Mouse (Mus musculus) cerebellum, postnatal 14 days (tissue): Measurements from ENCODE around the gene Mtfmt.

Experiments
- DNase-seq, 2 experiments: peaks; one replicate each; pipeline ENCODE4 v3.0.0; 2021; ENCODE audit warnings: mixed read lengths in 2 of 2

The Mtfmt gene

GRCm38 (mm10) chr9:65428003-65428402, 7.6 kb upstream of the Mtfmt start:
- no peak for DNase-seq

DNA sequence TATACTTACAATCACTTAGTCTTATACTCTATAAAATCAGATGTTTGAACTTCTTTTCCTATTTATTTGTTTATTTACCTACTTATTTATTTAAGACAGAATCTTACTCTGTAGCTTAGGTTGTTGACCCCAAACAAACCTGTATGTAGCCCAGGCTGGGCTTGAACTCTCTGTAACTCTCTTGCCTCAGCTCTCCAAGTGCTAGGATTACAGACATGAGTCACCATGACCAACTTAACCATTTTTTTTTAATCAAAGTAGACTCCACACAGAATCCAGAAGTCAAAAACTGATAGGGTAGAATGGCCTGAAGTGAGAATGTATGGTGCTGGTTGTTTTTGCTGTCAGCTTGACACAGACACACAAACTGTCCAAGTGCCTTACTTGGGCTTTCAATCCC, 5.2 kb upstream of the Mtfmt start:
- DNase-seq: no peak

- no peak for DNase-seq
These were observed 4.7 kb upstream of the Mtfmt start for GRCm38 (mm10) chr9:65430921-65431320.

- peak; percentile 93 to 94 for DNase-seq
These were observed 3.3 kb upstream of the Mtfmt start for GRCm38 (mm10) chr9:65432236-65432635.

GRCm38 (mm10) chr9:65434140-65434539, 1.4 kb upstream of the Mtfmt start:
- peak; percentile 28 to 66 for DNase-seq

- no peak for DNase-seq
These were observed 371 bp upstream of the Mtfmt start for GRCm38 (mm10) chr9:65435211-65435610.

DNA sequence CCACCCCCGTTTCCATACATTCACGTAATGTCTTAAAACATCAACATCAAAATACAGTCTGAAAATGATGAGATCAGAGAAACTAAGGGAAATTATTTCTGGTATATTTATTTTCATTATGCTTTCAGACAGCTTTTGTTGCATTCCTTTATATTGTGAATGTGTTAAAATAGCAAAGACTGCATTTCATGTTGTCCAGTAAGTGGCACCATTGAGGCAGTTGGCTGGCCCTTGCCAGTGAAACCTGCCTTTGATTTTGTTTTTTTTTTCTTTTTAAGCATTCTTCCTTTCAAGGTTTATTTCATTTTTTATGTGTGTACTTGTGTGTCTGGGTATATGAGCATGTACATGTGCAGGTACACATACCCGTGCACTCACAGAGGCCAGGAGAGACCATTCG, 9.1 kb downstream of the Mtfmt start:
- no peak for DNase-seq

- DNase-seq: no peak
These were observed 12.4 kb downstream of the Mtfmt start for GRCm38 (mm10) chr9:65447951-65448350.

DNA sequence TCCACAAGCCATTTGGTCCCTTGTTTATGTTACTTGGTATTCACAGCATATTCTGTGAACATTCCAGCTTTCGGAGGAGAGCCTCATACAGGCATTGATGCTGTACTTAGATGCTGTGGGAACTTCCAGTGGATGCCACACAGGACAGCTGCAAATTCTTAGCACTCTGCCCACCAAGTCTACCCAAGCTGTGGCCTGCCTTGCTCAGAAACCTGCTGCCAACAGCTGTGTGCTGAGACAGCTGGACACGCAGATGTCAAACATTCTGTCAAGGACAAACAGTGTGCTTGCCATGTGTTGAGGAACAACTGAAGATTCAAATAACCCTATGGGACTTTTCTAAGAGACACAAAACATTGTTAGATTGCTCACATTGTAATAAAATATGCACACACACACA, 23.4 kb downstream of the Mtfmt start:
- no peak for DNase-seq

DNA sequence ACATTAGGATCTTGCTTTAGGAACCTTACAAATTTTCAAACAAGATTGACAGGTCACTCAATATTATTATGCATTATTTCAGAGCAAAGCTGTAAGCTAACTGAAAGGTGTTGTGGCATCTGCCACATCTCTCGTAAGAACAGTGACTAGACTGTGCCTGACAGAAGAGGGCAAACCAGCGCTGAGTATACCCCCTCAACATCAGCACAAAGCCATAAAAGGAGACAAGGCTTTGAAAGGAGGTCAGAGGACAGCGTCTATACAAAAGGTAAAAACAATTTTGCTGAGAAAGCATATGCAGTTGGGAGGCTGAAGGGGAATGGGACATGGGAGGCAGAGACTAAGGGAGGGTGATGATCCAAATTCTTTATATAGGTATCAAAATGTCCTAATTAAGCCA, 24.6 kb downstream of the Mtfmt start:
- peak in 1 of 2 experiments; percentile 16 for DNase-seq

DNA sequence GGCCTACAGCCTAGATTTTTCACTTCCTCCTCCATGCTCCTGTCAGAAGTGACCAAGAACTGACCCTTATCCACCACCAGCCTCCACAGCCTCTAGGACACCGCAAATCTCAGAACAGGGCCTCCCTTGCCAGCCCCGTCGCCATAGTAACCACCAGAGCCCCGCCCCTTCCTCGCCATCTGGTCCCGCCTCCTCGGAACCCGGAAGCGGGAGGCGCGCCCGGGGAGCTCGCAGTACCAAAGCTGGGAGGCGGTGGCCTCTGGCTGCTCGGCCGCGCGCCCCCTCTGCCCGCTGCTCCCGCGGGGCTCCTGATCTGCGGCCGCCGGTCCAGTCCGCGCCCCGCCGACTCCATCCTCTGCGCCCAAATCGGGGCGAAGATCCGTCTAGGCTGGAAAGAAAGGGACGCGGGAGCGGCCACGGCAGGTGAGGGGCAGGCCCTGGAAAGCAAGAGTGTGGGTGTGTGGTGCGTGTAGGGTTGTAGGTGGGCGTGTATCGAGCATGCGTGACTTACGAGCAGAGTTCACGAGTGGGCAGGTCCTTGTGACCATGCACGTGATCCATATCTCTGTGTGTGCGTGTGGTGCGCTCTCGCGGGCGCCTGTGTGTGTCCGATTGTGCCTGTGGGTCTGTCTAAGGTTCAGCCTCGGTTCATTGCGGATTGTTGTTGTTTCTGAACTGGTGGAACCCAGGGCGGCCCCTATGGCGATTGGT, 25.3 kb downstream of the Mtfmt start, which contains the start of gene Spg21:
TSS of gene Spg21 (plus strand) at position 216 of the 711 bp plus-strand sequence.
- peak; percentile 98 to 99 for DNase-seq

DNA sequence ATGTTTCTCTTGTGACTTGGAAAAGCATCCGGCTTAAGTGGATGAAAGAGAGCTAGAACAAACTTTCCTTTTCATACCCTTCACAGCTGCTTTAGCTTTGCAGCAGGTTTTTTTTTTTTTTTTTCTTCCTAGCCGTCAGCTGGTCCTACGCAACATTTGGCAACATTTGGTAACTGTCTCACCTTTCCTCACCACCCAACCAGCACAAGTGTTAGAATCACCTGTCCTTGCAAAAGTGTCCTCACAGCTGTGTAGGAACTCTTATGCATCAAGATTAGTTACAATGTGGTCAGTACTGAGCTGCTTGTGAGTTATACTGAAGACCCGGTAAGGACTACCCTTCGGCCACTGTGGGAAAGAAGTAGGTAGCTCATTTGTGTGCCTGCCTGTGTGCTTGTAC, 27.0 kb downstream of the Mtfmt start:
- DNase-seq: no peak

DNA sequence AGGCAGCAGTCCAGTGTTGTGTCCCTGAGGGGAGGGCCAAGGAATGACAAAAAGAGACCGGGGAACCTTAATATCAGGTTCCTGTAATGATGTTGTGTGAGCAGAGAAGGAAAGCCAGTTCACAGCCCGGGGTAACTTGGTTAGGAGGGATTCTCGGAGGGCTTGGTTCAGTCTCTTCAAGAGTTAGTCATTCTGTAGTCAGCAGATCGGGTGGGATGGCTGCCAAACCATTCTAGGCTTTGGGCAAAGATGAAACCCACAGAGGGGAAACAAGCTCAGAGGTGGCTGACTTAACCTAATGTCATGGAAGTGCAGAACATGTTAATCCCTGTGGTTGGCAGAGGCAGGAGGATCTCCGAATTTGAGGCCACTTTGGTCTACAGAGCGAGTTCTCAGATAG, 28.6 kb downstream of the Mtfmt start:
- peak; percentile 21 to 35 for DNase-seq

DNA sequence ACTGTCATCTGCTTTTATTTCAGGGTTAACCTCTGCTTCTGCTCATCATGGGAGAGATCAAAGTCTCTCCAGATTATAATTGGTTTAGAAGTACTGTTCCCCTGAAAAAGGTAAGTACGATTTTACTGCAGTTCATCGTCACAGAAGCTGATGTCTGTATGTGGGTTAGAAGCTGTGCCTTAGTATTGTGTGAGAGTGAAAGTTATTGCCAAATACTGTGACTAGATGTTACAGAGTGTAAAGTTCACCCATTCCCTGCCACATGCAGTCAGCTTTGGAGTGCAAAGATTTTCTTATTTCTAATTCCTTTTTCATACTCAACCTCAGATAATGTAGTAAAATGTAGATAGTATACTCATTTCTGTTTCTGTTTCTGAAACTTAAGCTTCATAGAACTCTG, 29.7 kb downstream of the Mtfmt start:
- no peak for DNase-seq

DNA sequence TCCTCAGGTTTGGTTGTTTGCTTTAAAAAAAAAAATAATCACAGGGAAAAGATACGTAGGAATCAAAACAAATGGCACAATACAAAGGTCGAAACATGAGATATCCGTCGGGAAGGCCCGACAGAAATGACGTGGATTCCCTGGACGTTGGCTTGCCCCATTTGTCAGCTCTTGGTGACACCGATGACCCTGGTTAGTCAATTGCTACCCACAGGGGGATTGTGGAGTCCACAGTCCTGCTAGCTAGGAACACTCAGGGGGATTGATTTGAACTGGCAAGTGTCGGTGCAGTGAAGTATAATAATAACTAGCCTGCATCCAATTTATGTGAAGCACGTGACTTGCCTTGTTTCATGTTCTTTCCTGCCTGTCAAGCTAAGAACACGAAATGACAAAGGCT, 32.1 kb downstream of the Mtfmt start:
- no peak for DNase-seq

- DNase-seq: no peak
These were observed 37.2 kb downstream of the Mtfmt start for GRCm38 (mm10) chr9:65472769-65473168.

GRCm38 (mm10) chr9:65479158-65479557, 43.6 kb downstream of the Mtfmt start:
- no peak for DNase-seq

- DNase-seq: no peak
These were observed 44.5 kb downstream of the Mtfmt start for GRCm38 (mm10) chr9:65480071-65480470.

DNA sequence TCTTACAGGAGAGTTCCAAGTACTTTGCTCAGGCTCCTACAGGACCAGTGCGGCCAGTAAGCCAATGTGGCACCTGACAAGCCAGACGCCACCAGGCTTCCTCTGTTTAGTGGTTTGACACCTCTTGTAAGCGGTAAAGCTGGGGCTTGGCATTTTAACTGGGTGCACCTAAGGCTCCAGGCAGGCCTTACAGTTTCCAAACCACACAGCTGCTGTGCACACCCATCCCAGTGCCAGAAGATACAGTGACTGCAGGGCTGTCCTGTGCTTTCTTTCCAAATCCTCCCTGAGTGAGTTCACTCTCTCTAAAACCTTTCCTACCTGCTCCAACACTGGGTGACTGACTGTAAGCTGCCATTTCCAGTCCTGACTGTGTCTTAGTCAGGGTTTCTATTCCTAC, 55.9 kb downstream of the Mtfmt start:
- DNase-seq: no peak

DNA sequence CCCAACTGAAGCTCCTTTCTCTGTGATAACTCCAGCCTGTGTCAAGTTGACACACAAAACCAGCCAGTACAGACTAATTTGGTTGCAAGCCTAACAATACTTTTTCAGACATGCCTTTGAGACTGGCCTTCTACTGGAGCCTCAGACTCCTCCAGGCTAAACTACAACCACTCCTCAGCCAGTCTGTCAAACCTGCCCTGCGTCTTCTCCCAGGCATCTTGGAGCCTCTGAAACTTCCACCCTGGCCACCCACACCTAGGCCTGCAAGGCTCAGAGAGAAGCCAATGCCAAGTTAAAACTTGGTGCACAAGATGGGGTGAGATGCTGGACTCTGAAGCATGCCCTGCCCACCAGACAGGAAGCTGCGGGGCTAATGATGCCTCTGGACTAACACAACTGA, 56.8 kb downstream of the Mtfmt start:
- no peak for DNase-seq

DNA sequence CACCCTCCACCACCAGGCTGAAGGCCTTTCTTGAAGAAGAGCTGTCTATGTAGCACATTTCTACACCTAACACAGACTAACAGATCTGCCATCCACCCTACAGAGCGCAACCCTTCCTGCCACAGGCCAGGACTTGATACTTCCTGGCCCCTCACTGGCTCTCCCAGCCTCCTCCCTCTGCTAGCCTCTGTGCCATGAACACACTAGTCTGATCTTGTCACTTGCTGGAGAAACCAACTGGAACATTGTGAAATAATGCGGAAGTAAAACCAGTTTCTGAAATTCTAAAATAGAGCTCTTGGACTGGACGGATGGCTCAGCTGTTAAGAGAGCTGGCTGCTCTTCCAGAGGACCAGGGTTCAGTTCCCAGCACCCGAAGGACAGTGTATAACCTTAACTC, 57.3 kb downstream of the Mtfmt start:
- no peak for DNase-seq

GRCm38 (mm10) chr9:65502146-65502545, 66.6 kb downstream of the Mtfmt start:
- DNase-seq: peak; percentile 35 to 51
